Mouse (Mus musculus) embryonic fibroblast, embryonic 13.5 days (primary cell): ENCODE results near the gene Nfu1.

Source experiments
- CTCF ChIP-seq: IDR thresholded peaks from 2 replicates; pipeline ENCODE4 v1.5.1; 2011; ENCODE audit warnings: mild to moderate bottlenecking, control low read depth, low read length, moderate library complexity, borderline replicate concordance; ENCODE audit not compliant: insufficient read depth
- POLR2A ChIP-seq: IDR thresholded peaks from 2 replicates; pipeline ENCODE4 v1.6.1; 2011; ENCODE audit warnings: low read depth, mild to moderate bottlenecking, control low read depth, low read length, moderate library complexity

- TF ChIP-seq CTCF (no peak), POLR2A (no peak)
Measured at GRCm38 (mm10) chr6:87021791-87022190, 12.8 kb downstream of the Nfu1 start.
